Mouse (Mus musculus) forebrain, embryonic 11.5 days (tissue): Measurements from ENCODE around the gene Igf1r. TPM values are rescaled to one million over a fixed set of nuclear protein-coding genes. Genes with fewer than 3 reads are reported as not detected.

Experiments used
- ATAC-seq: fragments of 200-750 bp; cut with Nextera tagmentation; replicated peaks from 2 replicates; pipeline ENCODE4 v1.8.0; 2017; ENCODE audit warnings: moderate TSS enrichment; ENCODE audit not compliant: low FRiP score
- DNase-seq: peaks from one replicate; pipeline ENCODE4 v3.0.0-alpha.2; 2017; ENCODE audit warnings: low spot score
- H3K27ac ChIP-seq: fragments of 300-500 bp; sonication (generic); 2 replicates; pipeline ENCODE4 v1.5.1; 2014; ENCODE audit warnings: low read depth, low read length
- H3K27me3 ChIP-seq: fragments of 300-500 bp; sonication (generic); 2 replicates; pipeline ENCODE4 v1.6.1; 2014; ENCODE audit warnings: mild to moderate bottlenecking, low read length, mixed read lengths; ENCODE audit not compliant: control insufficient read depth, insufficient read depth
- H3K36me3 ChIP-seq: fragments of 300-500 bp; sonication (generic); 2 replicates; pipeline ENCODE4 v1.6.1; 2014; ENCODE audit warnings: mild to moderate bottlenecking, low read length, moderate library complexity, mixed read lengths; ENCODE audit not compliant: control insufficient read depth, insufficient read depth
- H3K4me1 ChIP-seq: fragments of 300-500 bp; sonication (generic); replicated peaks from 2 replicates; pipeline ENCODE4 v1.6.1; 2014; ENCODE audit warnings: low read length, mixed read lengths; ENCODE audit not compliant: control insufficient read depth, insufficient read depth
- H3K4me2 ChIP-seq: fragments of 300-500 bp; sonication (generic); 2 replicates; pipeline ENCODE4 v1.6.1; 2014; ENCODE audit warnings: low read depth, mild to moderate bottlenecking, low read length, moderate library complexity, mixed read lengths; ENCODE audit not compliant: severe bottlenecking
- H3K4me3 ChIP-seq: fragments of 300-500 bp; sonication (generic); 2 replicates; pipeline ENCODE4 v1.5.1; 2014; ENCODE audit warnings: low read depth, low read length
- H3K9ac ChIP-seq: fragments of 300-500 bp; sonication (generic); 2 replicates; pipeline ENCODE4 v1.6.1; 2014; ENCODE audit warnings: low read length
- H3K9me3 ChIP-seq: fragments of 300-500 bp; sonication (generic); 2 replicates; pipeline ENCODE4 v1.6.1; 2016; ENCODE audit warnings: low read length, mixed read lengths; ENCODE audit not compliant: control insufficient read depth
- WGBS: fragments of 180-500 bp; shearing (Covaris S2); extraction: QIAGEN DNeasy Blood & Tissue Kit; methylation state at CpG from one replicate; pipeline ENCODE4 v1.1.7; 2014; 5-methylcytosine and 5-hydroxymethylcytosine counted together
- polyA plus RNA-seq: library from polyadenylated mRNA; unstranded; fragments of >200 nt; fragmentation: Nextera tagmentation; extraction: Ambion mirVana; gene quantifications from 2 replicates; pipeline ENCODE4 v1.2.1, GENCODE M21; 2014

The Igf1r gene
- polyA plus RNA-seq, 1 experiment from 2014 or later = 18.3 TPM

DNA sequence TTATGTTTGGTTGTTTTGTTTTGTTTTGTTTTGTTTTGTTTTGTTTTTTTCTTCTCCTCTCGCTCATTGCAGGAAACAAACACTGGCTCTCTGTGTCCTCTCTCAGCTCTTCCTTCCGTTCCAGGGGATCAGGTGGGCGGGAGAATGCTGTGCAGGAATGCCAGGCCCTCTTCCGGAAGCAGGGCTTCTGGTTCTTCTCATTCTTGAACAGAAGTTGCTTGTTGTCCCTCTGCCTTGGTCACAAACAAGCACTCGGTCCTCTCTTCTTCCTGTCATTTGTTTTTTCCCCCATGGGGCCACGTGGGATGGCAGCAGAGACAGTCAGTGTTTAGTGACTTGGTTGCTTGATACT, 59.5 kb downstream of the Igf1r start:
- no peak overlapping the region for H3K27ac ChIP-seq
- no peak overlapping the region for H3K9ac ChIP-seq
- no peak for ATAC-seq
- no peak overlapping the region for H3K4me3 ChIP-seq
- H3K4me1 ChIP-seq = no peaks in the 10 kb centered on the region
- H3K9me3 ChIP-seq = peaks cover 6% of the 10 kb centered on the region; the same call in 1 of the 2 replicates
- DNase-seq = no peak
- no peak overlapping the region for H3K4me2 ChIP-seq
- WGBS = 78% methylated on average over 6 of the region's 6 CpGs
- peaks cover 5% of the 10 kb centered on the region; the same call in 1 of the 2 replicates for H3K36me3 ChIP-seq
- no peaks in the 10 kb centered on the region for H3K27me3 ChIP-seq

DNA sequence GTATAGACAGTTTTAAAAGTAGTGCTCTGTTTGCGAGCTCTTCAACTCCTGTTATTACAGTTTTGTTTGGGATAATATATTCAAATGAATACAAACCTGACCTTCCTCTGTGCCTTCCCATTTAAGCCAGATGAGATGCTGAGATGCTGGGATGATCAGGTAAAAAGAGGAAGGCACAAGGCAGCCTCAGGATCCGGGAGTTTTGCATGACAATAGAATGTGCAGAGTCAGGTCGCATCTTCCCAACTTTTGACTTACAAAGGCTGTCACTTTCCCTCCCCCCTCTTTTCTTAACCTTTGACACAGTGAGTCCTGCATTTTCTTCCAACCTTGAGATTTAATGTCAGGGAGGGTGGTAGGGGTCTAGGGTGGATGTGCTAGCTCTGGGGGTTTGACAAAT, 61.9 kb downstream of the Igf1r start:
- Histone ChIP-seq H3K27me3 (no peaks in the 10 kb centered on the region), H3K9ac (no peak overlapping the region), H3K4me2 (no peak overlapping the region), H3K9me3 (peaks cover 6% of the 10 kb centered on the region; the same call in 1 of the 2 replicates), H3K4me3 (no peak overlapping the region), H3K27ac (no peak overlapping the region), H3K4me1 (no peaks in the 10 kb centered on the region), H3K36me3 (no peaks in the 10 kb centered on the region)
- ATAC-seq (no peak), DNase-seq (no peak)
- 83% methylated on average over 3 of the region's 3 CpGs for WGBS

DNA sequence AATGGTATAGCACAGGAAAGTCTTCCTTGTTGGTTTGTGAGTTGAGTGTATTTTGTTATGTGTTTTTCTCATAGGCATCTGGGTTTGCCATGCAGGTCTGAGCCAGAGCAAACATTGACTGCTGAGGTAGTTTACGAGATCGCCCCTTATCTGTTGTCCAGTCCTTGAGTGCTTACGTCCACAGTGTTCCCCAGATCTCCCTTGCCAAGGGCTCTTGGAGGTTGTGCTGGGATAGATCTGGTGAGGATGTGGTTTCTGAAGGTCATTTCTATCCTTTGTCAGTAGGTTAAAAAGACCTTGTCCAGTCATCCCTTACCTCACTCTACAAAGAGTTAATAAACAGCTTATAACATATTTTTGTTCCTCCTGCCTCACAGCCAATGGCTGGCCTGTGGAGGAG, 62.8 kb downstream of the Igf1r start:
- WGBS = 92% methylated on average over 3 of the region's 3 CpGs
- Histone ChIP-seq H3K9me3 (peaks cover 6% of the 10 kb centered on the region; the same call in 1 of the 2 replicates), H3K4me3 (no peak overlapping the region), H3K4me1 (no peaks in the 10 kb centered on the region), H3K36me3 (no peaks in the 10 kb centered on the region), H3K27me3 (no peaks in the 10 kb centered on the region), H3K27ac (no peak overlapping the region), H3K9ac (no peak overlapping the region), H3K4me2 (no peak overlapping the region)
- ATAC-seq (no peak), DNase-seq (no peak)

DNA sequence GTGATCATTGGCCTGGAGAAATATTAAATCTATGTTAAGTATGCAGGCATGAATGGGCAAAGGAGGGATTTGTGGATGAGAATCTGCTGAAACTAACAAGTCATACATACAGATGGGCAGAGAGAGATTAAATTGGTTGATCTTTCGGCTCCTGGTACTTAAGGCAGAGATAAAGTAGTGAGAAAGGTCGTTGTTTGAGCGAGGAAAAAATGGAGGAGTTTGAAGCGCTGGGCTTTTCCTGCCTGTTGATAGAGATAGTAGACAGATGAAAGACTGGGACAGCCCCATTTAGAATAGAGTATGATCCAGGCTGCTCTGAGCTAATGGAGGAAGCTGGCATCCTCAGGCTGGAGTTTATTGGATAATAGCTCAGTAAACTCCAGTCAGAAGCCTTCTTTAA, 65.4 kb downstream of the Igf1r start:
- no peak overlapping the region for H3K9ac ChIP-seq
- H3K9me3 ChIP-seq = peaks cover 6% of the 10 kb centered on the region; the same call in 1 of the 2 replicates
- ATAC-seq (no peak), DNase-seq (no peak)
- H3K4me3 ChIP-seq = no peak overlapping the region
- no peaks in the 10 kb centered on the region for H3K4me1 ChIP-seq
- H3K4me2 ChIP-seq = no peak overlapping the region
- no peaks in the 10 kb centered on the region for H3K36me3 ChIP-seq
- H3K27ac ChIP-seq = no peak overlapping the region
- 87% methylated on average over 4 of the region's 4 CpGs for WGBS
- no peaks in the 10 kb centered on the region for H3K27me3 ChIP-seq

DNA sequence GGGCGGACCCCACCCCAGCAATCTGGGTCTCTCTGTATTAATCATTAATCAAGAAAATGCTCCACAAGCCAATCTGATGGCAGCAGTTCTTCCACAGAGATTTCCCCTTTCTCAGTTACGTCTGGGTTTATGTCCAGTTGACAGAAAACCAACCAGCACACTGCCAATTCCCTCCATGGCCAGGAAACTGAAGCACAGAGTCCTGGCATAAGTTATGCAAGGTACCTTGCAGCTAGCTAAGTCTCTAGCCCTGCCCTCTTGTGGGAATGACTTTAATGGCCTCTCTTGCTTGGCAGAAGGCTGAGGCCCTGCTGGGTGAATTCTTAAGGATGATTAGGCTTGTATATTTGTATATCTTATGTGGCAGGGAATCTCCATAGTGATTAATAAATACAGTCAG, 67.9 kb downstream of the Igf1r start:
- Histone ChIP-seq H3K27ac (no peak overlapping the region), H3K9me3 (peaks cover 6% of the 10 kb centered on the region; the same call in 1 of the 2 replicates), H3K36me3 (no peaks in the 10 kb centered on the region), H3K4me1 (no peaks in the 10 kb centered on the region), H3K4me2 (no peak overlapping the region), H3K9ac (no peak overlapping the region), H3K4me3 (no peak overlapping the region), H3K27me3 (no peaks in the 10 kb centered on the region)
- ATAC-seq (no peak), DNase-seq (no peak)
- 91% methylated on average over 2 of the region's 2 CpGs for WGBS

DNA sequence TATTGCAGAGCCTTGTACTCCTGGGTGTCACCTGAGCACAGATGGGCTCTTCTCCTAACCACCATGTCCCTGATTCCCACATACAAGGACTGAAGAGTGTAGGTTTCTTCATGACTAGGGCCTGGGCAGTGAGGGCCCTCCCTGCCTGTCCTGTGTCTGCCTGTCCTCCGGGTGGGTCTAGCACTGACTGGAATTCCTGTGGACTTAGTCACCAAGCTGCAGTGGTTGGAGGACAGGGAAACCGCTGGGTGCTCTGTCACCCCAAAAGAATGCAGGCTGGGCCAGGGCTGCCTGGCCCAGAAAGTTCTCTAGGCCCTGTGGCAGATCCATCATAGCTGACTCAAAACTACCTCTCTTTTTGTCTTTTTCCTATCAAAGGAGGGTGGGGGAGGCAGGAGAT, 69.1 kb downstream of the Igf1r start:
- Histone ChIP-seq H3K27me3 (no peaks in the 10 kb centered on the region), H3K9ac (no peak overlapping the region), H3K27ac (no peak overlapping the region), H3K4me2 (no peak overlapping the region), H3K36me3 (no peaks in the 10 kb centered on the region), H3K4me3 (no peak overlapping the region), H3K9me3 (no peaks in the 10 kb centered on the region), H3K4me1 (no peaks in the 10 kb centered on the region)
- DNase-seq (no peak), ATAC-seq (no peak)
- WGBS = 84% methylated on average over 2 of the region's 2 CpGs

DNA sequence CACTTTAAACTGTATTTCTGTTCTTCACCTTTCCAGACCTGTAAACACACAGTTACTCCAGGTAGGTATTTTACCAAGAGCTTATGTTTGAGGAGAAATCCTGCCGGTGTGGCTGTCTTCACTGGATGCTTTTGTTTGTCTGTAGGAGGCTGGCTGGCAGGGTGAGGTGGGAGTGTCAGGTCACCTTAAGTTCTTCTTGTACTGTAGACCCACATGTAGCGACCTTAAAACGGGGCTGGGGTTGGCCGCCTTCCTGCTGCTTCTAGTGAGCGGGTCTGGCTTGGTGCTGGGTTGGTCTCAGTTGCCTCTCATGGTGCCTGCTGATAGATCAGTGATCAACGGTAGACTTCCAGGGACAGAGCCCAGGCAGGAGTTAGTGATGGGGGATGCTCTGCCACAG, 69.6 kb downstream of the Igf1r start:
- Histone ChIP-seq H3K4me1 (no peaks in the 10 kb centered on the region), H3K36me3 (no peaks in the 10 kb centered on the region), H3K27me3 (no peaks in the 10 kb centered on the region), H3K27ac (no peak overlapping the region), H3K9ac (no peak overlapping the region), H3K4me3 (no peak overlapping the region), H3K9me3 (no peaks in the 10 kb centered on the region), H3K4me2 (no peak overlapping the region)
- ATAC-seq = no peak
- 86% methylated on average over 6 of the region's 6 CpGs for WGBS
- no peak for DNase-seq

DNA sequence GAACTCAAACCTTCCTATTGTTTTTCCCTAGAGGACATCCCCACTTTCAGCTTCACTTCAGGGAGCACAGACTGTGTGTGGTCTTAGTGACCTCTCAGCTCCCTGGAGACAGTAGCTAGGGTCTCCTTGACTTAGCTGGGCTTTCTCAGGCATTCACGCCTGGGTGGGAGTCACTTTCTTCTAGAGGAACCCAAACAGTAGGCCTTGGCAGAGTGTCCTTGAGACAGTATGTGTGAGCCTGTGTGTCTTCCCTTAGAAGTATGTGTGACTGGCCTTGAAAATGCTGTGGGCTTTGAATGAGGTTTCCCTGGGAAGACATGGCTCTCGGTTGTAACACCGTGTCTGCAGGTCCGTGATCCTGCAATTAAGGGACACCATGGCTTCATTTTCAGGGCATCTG, 71.3 kb downstream of the Igf1r start:
- Histone ChIP-seq H3K9ac (no peak overlapping the region), H3K27me3 (no peaks in the 10 kb centered on the region), H3K4me3 (no peak overlapping the region), H3K4me2 (no peak overlapping the region), H3K27ac (no peak overlapping the region), H3K4me1 (no peaks in the 10 kb centered on the region), H3K9me3 (no peaks in the 10 kb centered on the region), H3K36me3 (no peaks in the 10 kb centered on the region)
- 87% methylated on average over 4 of the region's 4 CpGs for WGBS
- ATAC-seq (no peak), DNase-seq (no peak)

DNA sequence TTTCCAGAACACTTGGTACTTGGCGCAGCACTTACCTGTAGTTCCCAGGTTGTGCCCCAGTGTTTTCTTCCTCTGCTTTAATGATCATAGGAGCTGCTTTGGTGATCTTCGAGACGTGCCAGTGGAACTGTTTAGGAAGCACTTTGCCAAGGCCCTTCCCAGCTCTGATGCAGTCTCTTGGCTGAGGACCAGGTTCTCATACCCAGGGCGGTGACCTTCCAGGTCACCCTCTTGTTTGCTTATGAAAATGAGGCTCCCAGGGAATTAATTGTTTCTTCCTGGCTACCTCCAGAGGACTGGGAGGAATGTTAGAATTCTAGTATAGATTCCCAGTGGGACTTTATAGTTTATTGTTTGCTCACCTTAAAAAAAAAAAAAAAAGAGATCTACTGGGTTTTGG, 72.0 kb downstream of the Igf1r start:
- no peak for DNase-seq
- 82% methylated on average over 4 of the region's 4 CpGs for WGBS

More for the DNA sequence above, 72.0 kb downstream of the Igf1r start:
- H3K27me3 ChIP-seq = no peaks in the 10 kb centered on the region
- no peaks in the 10 kb centered on the region for H3K9me3 ChIP-seq
- ATAC-seq = no peak
- no peaks in the 10 kb centered on the region; the same call in 1 of the 2 replicates for H3K4me1 ChIP-seq
- H3K4me2 ChIP-seq = no peak overlapping the region
- H3K36me3 ChIP-seq = no peaks in the 10 kb centered on the region
- H3K9ac ChIP-seq = no peak overlapping the region
- H3K27ac ChIP-seq = no peak overlapping the region
- H3K4me3 ChIP-seq = no peak overlapping the region
